Mouse (Mus musculus): ENCODE measurements around the gene Cul7.
A peak's percentile ranks its signal among the peaks of the same experiment; 100 is the strongest.

Cul7 gene

GRCm38 (mm10) chr17:46650232-46651031, at the start of gene Cul7:
Cul7 (plus strand) TSS chr17:46650337.
- peak; percentile 72 to 76 for DNase-seq

GRCm38 (mm10) chr17:46600569-46600968, 49.6 kb upstream of the Cul7 start:
- no peak for DNase-seq

DNA sequence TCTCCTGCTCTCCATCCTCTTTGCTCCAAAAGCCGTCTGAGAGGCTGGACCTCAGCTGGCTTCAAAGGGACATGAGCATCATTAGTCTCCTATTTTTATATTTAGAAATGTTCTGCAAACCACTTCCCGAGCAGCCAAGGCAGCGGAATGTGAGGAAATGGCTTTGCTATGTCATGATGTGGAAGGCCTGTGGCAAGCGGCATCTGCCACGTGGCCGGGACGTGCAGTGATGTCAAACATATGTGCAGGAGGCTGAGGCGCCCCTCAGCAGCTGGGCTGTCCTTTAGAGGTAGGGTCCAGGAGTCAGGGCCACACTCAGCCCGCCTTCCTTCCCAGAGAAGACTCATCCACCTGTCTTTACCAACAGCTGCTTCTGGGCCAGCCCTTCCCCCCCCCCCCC, 47.9 kb upstream of the Cul7 start:
- DNase-seq: no peak

- no peak for DNase-seq
Measured at GRCm38 (mm10) chr17:46603229-46603628, 46.9 kb upstream of the Cul7 start.

- DNase-seq: no peak
Measured at GRCm38 (mm10) chr17:46605126-46605525, 45.0 kb upstream of the Cul7 start.

DNA sequence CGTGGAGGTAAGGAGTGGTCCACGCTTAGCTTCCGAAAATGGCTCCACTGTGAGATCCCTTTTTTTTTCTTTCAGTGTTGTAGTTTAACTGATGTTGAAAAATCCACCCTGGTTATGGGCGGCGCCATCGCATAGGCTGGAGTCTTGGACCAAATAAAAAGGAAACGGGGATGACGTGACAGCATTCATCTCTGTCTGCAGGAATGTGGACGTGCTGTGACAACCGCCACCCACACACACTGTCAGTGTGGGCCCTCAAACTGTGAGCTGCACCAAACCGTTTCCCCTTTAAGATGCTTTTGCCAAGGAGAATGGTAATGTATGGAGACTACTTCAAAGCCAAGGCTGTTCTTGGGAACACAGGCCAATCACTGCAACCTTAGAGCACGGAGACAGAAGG, 44.1 kb upstream of the Cul7 start:
- no peak for DNase-seq

DNA sequence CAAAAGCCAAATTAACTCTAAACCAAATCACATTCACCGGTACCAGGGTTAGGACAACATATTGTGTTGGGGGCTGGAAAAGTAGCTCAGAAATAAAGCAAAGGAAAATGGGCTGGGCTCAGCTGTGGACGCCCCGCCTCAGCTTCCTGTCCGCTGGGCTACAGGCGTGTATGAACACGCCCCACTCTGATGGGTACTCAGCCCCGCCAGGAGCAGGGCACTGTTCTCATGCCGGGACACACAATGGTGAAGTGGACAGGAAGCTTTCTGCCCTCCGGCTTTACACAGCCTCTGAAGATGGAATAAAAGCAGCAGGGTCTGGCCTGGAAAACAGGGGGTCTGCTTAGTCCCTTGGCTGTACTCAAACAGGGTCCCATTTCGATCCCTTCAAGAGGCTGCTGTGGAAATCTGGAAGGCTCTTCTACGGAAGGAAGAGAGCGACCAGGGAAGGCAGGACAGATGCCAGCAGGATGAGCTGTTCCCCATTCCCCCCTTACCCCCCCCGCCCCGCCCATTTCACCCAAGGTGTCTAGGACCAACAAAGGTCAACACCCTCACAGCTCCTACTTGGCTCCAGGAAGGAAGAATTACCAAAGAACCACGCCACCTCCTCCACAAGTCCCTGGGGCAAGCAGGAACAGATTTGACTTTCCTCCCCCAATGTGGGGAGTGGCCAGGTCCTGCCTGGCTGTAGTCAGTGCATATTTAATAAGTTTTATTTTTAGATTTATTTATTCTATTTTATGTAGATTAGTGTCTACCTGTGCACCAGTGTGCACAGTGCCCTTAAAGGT, 40.2 kb upstream of the Cul7 start:
- DNase-seq: no peak

DNA sequence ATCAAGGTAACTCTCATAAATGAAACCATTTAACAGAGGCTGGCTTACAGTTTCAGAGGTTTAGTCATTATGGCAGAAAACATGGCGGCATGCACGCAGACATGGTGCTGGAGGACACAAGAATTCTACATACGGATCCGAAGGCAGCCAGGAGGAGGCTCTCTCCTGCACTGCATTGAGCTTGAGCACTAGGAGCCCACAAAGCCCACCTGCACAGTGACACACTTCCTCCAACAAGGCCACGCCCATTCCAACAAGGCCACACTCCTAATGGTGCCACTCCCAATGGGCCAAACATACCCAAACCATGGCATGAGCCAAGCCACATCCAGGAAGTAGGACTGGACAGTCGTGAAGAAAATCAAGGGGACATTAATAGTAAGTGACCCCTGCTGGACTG, 38.8 kb upstream of the Cul7 start:
- DNase-seq: no peak

DNA sequence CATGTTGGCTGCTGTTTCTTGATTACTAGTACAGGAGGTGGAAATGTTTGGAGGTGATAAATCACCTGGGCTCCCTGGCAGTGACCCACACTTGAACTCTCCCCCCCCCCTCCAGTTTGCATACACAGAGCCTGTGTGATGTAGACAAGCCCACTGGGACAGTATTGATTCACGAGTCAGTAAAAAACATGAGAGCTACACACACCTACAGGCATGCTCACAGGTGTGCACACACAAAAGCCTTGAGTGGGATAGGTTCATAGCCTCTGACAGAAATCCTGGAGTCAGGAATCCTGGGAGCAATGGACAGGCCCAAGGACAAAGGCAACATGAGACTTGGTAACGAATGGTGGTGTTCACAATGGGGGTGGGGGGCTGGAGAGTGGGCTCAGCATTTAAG, 37.9 kb upstream of the Cul7 start:
- DNase-seq: no peak

GRCm38 (mm10) chr17:46612820-46613219, 37.3 kb upstream of the Cul7 start:
- no peak for DNase-seq

GRCm38 (mm10) chr17:46613229-46613628, 36.9 kb upstream of the Cul7 start:
- DNase-seq: no peak

- DNase-seq: no peak
Measured at GRCm38 (mm10) chr17:46617799-46618198, 32.3 kb upstream of the Cul7 start.

DNA sequence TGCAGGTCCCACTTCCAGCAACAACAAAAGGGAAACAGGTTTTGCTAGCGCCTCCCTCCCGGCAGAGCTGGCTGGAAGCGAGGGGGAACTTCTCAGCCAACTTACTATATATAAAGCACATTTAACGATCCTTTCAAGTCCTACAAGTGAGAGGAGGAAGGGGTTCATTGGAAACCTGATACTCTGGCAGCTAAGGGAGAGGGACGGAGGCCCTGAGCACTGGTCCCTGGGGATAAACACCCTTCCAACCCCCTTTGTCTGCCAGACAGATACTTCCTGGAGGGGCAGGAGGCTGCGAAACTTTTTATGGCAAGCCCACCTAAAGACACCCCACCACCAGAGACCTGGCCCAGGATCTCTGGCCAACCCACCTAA, 31.8 kb upstream of the Cul7 start:
- DNase-seq: no peak

- DNase-seq: no peak
Measured at GRCm38 (mm10) chr17:46618769-46619682, 31.1 kb upstream of the Cul7 start.

DNA sequence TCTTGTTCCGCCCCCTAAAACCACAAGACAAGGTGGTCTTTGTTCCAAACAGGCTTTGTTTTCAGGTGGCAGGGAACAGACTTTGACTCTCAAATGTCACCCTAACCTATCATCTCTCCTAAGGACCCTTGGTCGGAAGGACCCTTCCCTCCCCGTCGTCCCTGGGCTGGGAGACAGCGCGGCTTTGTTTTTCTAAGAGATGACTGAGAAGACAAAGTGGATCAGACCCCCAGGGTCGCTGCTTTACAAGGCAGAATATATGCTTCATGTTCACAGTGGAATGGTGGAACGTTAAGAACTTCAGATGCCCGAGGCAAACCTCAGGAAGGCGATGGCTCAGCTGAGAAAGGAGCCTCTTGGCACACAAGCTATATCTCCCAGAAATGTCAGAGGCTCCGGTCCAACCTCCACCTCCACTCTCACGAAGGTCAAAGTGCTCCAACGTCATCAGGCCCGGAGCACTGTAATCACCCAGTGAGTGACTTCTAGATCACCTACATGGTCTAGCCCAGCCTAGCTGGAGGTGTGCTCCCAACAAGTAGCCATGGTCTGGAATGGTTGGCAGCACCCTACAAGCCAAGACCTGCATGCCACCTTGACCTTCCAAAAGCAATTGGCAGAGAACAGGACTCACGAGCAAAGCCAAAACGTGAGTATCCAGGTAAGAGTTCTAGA, 30.3 kb upstream of the Cul7 start:
- no peak for DNase-seq

DNA sequence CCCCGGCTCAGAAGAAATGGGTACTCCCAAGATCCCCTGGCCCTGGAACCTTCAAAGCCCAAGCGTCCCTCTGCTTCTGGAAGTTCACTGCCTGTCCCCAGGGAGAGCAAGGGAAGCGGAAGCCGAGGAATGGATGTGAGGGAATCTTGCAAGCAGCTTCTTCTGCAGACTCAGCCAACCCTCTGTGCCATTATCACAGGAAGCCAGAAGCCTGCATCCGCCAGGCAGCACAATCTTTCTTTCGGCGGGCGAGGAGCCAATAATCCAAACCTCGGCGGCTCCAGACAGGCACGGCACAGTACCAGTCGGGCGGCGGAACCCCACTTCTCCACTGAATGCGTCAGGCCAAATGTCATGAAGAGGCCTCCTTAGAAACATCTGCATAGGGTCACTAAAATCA, 28.8 kb upstream of the Cul7 start:
- no peak for DNase-seq

DNA sequence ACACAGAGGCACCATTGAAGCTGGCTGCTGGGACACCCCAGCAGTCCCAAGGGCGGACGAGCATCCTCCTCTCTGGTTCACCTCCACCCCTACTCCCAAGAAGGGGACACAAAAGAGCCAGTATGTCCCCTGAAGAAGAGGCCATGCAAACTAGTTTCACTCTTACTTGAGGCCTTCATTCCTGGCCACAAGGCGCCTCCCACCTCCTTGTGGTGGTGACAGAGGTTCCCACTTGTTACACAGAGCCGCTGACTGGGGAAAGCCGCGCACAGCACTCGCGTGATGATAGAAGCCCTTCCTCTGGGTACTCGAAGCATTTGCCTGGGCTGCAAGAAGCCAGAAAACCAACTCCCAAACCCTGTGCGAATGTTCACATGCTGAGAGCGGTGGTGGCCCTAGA, 27.9 kb upstream of the Cul7 start:
- DNase-seq: no peak

DNA sequence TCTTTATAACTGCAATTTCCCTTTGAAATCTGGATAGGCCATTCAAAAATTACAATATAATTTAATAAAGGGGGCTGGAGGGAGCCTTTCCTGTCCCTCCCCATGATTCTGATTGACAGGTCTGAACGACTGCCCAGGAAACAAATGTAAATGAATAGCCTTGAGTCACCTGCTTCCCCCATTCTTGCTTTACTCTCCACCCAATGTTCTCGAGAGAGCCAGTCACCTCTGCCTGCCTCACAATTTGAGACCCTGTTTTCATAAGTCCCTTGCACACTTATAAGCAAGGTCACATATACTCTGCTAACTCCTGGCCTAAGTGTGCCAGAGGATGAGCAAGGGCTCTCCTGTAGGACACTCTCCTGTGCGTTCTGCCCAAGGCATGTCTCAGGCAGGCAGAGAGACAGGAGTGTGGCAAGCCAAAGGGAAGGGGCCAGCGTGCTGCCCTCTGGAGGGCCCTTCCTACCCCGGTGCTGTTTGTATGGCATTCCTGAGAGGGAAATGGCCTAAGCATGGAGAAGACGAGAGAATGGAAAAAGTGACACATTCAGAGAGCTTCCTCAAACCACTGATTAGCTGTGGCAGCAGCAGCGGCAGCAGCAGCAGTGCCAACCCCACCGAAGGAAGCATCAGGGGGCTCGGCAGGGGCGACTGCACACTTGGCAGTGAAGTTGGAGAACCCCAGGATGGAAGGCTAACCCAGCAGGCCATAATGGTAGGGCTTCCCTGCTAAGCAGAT, 26.1 kb upstream of the Cul7 start:
- DNase-seq: no peak

DNA sequence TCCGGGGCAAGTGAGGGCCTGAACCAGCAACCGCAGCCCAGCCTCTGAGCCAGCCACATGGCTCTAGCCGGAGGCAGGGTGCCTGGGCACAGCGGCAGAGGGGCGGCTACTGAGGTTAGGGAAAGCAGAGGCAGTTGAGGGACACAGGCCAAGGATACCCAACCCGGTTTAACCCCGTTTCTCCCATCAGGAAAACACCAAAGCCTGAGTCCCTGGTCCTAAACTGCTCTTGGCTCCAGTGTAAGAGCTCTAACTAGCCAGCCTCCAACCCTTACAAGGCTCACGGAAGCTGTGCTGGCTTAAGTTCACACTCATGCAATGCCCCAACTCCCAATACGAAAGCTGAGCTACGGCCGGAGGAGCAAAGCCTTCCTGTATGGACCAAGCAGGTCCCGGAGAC, 25.5 kb upstream of the Cul7 start:
- no peak for DNase-seq

- no peak for DNase-seq
Measured at GRCm38 (mm10) chr17:46627409-46627808, 22.7 kb upstream of the Cul7 start.

- no peak for DNase-seq
Measured at GRCm38 (mm10) chr17:46628471-46628790, 21.7 kb upstream of the Cul7 start.
